Comparison of ENCODE assay signal across 8 mouse cellular contexts in genomic region chr10:66853258-66853657, GRCm38 (mm10).
DNase-seq lines count a peak whose midpoint lies in the region; ATAC-seq lines count a peak whose summit lies in the region.

No protein-coding gene starts in this region.

- no peak overlapping the region for H3K4me2 ChIP-seq in forebrain, embryonic 11.5 days (ENCODE audit: low read depth, low read length, severe bottlenecking)
- peak overlapping the region; percentile 51 for H3K4me2 ChIP-seq in heart, embryonic 15.5 days
- peak overlapping the region; percentile 44 for H3K4me2 ChIP-seq in liver, embryonic 15.5 days
- H3K4me2 ChIP-seq in neural tube, embryonic 11.5 days (ENCODE audit: low read depth), result no peak overlapping the region
- H3K4me2 ChIP-seq in stomach, embryonic 16.5 days (ENCODE audit: low read depth, low read length), result peak overlapping the region; percentile 33

- 11% methylated on average over 13 of the region's 13 CpGs for WGBS in forebrain, embryonic 11.5 days
- 9% methylated on average over 13 of the region's 13 CpGs for WGBS in heart, embryonic 15.5 days
- WGBS in liver, embryonic 15.5 days (ENCODE audit: insufficient replicate concordance), result 5% methylated on average over 13 of the region's 13 CpGs
- WGBS in neural tube, embryonic 11.5 days, result 14% methylated on average over 13 of the region's 13 CpGs
- WGBS in stomach, embryonic 16.5 days, result 10% methylated on average over 13 of the region's 13 CpGs

- no peaks in the 10 kb centered on the region for H3K27me3 ChIP-seq in forebrain, embryonic 11.5 days (ENCODE audit: control insufficient read depth, insufficient read depth, low read length)
- H3K27me3 ChIP-seq in heart, embryonic 15.5 days, result no peaks in the 10 kb centered on the region
- no peaks in the 10 kb centered on the region for H3K27me3 ChIP-seq in liver, embryonic 15.5 days
- no peaks in the 10 kb centered on the region for H3K27me3 ChIP-seq in neural tube, embryonic 11.5 days (ENCODE audit: control insufficient read depth, insufficient read depth, low read length)
- no peaks in the 10 kb centered on the region for H3K27me3 ChIP-seq in stomach, embryonic 16.5 days (ENCODE audit: control insufficient read depth, insufficient read depth, low read length)

- peak overlapping the region; percentile 66 for H3K27ac ChIP-seq in brown adipose tissue, adult 24 weeks (replicated peaks; ENCODE audit: low read depth, low read length)
- no peak overlapping the region for H3K27ac ChIP-seq in forebrain, embryonic 11.5 days (ENCODE audit: low read depth, low read length)
- H3K27ac ChIP-seq in heart, embryonic 15.5 days, result no peak overlapping the region
- no peak overlapping the region for H3K27ac ChIP-seq in liver, embryonic 15.5 days (replicated peaks)
- H3K27ac ChIP-seq in neural tube, embryonic 11.5 days (ENCODE audit: low read depth, low read length), result no peak overlapping the region
- no peak overlapping the region for H3K27ac ChIP-seq in stomach, embryonic 16.5 days (ENCODE audit: low read length)

- DNase-seq in CD8-positive naive resting alpha-beta T cell, adult 2 months (ENCODE audit: low read depth in 2 of 2, low spot score in 2 of 2), result peak; percentile 73 to 81
- peak; percentile 87 for DNase-seq in forebrain, embryonic 11.5 days (ENCODE audit: low spot score)
- peak; percentile 79 to 93 for DNase-seq in kidney, postnatal 36 days
- peak; percentile 80 for DNase-seq in neural tube, embryonic 11.5 days (ENCODE audit: low spot score)

- no peak overlapping the region for H3K9ac ChIP-seq in forebrain, embryonic 11.5 days (ENCODE audit: low read length)
- 0 out of 2 replicates have a peak overlapping the region, but pooled peaks have one; percentile 12 for H3K9ac ChIP-seq in heart, embryonic 15.5 days
- H3K9ac ChIP-seq in liver, embryonic 15.5 days, result no peak overlapping the region
- no peak overlapping the region for H3K9ac ChIP-seq in neural tube, embryonic 11.5 days (ENCODE audit: low read length)
- H3K9ac ChIP-seq in stomach, embryonic 16.5 days (ENCODE audit: low read length), result no peak overlapping the region

- H3K4me3 ChIP-seq in brown adipose tissue, adult 24 weeks (ENCODE audit: insufficient read depth, low read depth, low read length), result no peak overlapping the region
- H3K4me3 ChIP-seq in forebrain, embryonic 11.5 days (ENCODE audit: low read depth, low read length), result no peak overlapping the region
- peak overlapping the region; percentile 22; the same call in 1 of the 2 replicates for H3K4me3 ChIP-seq in heart, embryonic 15.5 days
- H3K4me3 ChIP-seq in liver, embryonic 15.5 days (replicated peaks), result no peak overlapping the region
- no peak overlapping the region for H3K4me3 ChIP-seq in neural tube, embryonic 11.5 days (ENCODE audit: low read depth, low read length)
- peak overlapping the region; percentile 14; the same call in 1 of the 2 replicates for H3K4me3 ChIP-seq in stomach, embryonic 16.5 days (replicated peaks; ENCODE audit: low read length)

- H3K9me3 ChIP-seq in forebrain, embryonic 11.5 days (ENCODE audit: control insufficient read depth, low read length), result no peaks in the 10 kb centered on the region
- no peaks in the 10 kb centered on the region for H3K9me3 ChIP-seq in heart, embryonic 15.5 days (replicated peaks)
- no peaks in the 10 kb centered on the region for H3K9me3 ChIP-seq in liver, embryonic 15.5 days (replicated peaks)
- H3K9me3 ChIP-seq in neural tube, embryonic 11.5 days (ENCODE audit: control insufficient read depth, low read length), result no peaks in the 10 kb centered on the region
- H3K9me3 ChIP-seq in stomach, embryonic 16.5 days (replicated peaks; ENCODE audit: control insufficient read depth, low read length), result no peaks in the 10 kb centered on the region

- no peak for ATAC-seq in forebrain, embryonic 11.5 days (replicated peaks; ENCODE audit: low FRiP score)
- no peak for ATAC-seq in heart, embryonic 15.5 days (replicated peaks; ENCODE audit: insufficient number of reproducible peaks, insufficient read depth, low FRiP score, low read depth)
- ATAC-seq in liver, embryonic 15.5 days (ENCODE audit: insufficient read depth), result no peak
- ATAC-seq in neural tube, embryonic 11.5 days (ENCODE audit: insufficient read depth, low FRiP score, low TSS enrichment), result no peak
- ATAC-seq in stomach, embryonic 16.5 days (ENCODE audit: insufficient read depth, low FRiP score), result no peak

- peaks cover 2% of the 10 kb centered on the region; the same call in 1 of the 2 replicates for H3K4me1 ChIP-seq in brown adipose tissue, adult 24 weeks (ENCODE audit: control insufficient read depth, insufficient read depth, insufficient read length, low read length)
- no peaks in the 10 kb centered on the region for H3K4me1 ChIP-seq in forebrain, embryonic 11.5 days (replicated peaks; ENCODE audit: control insufficient read depth, insufficient read depth, low read length)
- peaks cover 3% of the 10 kb centered on the region; the same call in 1 of the 2 replicates for H3K4me1 ChIP-seq in heart, embryonic 15.5 days (replicated peaks)
- H3K4me1 ChIP-seq in liver, embryonic 15.5 days (replicated peaks), result no peaks in the 10 kb centered on the region
- H3K4me1 ChIP-seq in neural tube, embryonic 11.5 days (ENCODE audit: control insufficient read depth, insufficient read depth, low read length), result no peaks in the 10 kb centered on the region
- H3K4me1 ChIP-seq in stomach, embryonic 16.5 days (ENCODE audit: control insufficient read depth, insufficient read depth, low read length), result 0 out of 2 replicates have a peak, but pooled peaks cover 2% of the 10 kb centered on the region

- H3K36me3 ChIP-seq in forebrain, embryonic 11.5 days (ENCODE audit: control insufficient read depth, insufficient read depth, low read length), result no peaks in the 10 kb centered on the region
- H3K36me3 ChIP-seq in heart, embryonic 15.5 days, result no peaks in the 10 kb centered on the region
- H3K36me3 ChIP-seq in liver, embryonic 15.5 days (replicated peaks), result no peaks in the 10 kb centered on the region
- no peaks in the 10 kb centered on the region for H3K36me3 ChIP-seq in neural tube, embryonic 11.5 days (ENCODE audit: control insufficient read depth, insufficient read depth, low read length)
- H3K36me3 ChIP-seq in stomach, embryonic 16.5 days (ENCODE audit: control insufficient read depth, insufficient read depth, low read length), result no peaks in the 10 kb centered on the region

Comparison
In these comparisons a context has a peak if more than half of its experiments do, and no peak if none do; other contexts are left out.
1. H3K4me3 ChIP-seq: peak in heart, embryonic 15.5 days (single experiment) and stomach, embryonic 16.5 days (single experiment); none in brown adipose tissue, adult 24 weeks (single experiment), forebrain, embryonic 11.5 days (single experiment), liver, embryonic 15.5 days (single experiment) and neural tube, embryonic 11.5 days (single experiment).
2. H3K4me2 ChIP-seq: peak in heart, embryonic 15.5 days (single experiment), liver, embryonic 15.5 days (single experiment) and stomach, embryonic 16.5 days (single experiment); none in forebrain, embryonic 11.5 days (single experiment) and neural tube, embryonic 11.5 days (single experiment).
3. Peak in every context shown above with its lines, with median percentiles within 50 percentile points of each other: DNase-seq.